8 mouse cellular contexts compared by ENCODE assay signal in the genomic region with DNA sequence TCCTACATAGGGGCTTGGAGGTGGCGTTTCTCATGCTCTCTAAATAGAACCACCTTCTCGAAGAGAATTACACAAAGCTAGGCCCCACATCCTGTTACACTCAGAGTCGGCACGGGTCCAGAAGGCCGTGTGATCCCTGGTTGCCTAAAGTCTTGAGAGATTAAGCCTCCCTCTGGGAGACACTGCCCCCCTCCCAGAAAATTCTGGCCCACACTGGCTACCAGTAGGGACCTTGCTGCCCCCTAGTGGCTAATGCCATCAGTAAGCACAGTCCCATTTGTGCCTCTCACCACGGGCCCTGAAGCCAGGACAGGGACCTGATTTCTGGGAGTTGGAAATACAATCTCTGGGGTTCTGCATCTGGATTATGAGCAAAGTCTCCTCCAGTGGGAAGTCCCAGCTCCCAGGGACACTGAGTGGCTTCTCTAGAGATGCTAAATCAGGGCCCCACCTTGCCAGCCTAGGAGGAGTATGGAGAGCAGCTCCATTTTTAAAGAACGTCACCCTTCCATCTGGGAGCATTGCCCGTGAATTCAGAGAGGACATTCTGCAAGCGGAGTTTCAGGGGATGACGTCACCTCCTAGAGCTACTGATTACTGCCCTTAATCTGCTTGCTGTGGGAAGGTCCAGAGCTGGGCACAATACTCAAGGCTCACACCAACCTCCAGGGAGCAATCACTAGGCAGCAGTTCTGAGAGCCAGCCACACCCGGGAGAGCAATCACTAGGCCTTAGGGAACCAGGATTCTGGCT.
DNase-seq lines count a peak whose midpoint lies in the region; ATAC-seq lines count a peak whose summit lies in the region.

No protein-coding gene starts in this region.

- WGBS in limb, embryonic 15.5 days, result 29% methylated on average over 11 of the region's 11 CpGs
- 23% methylated on average over 11 of the region's 11 CpGs for WGBS in midbrain, embryonic 16.5 days

- peaks cover 51% of the 10 kb centered on the region for H3K36me3 ChIP-seq in limb, embryonic 15.5 days
- no peaks in the 10 kb centered on the region for H3K36me3 ChIP-seq in midbrain, embryonic 16.5 days (ENCODE audit: control insufficient read depth, insufficient read depth, low read length)

- H3K4me3 ChIP-seq in limb, embryonic 15.5 days, result no peak overlapping the region
- H3K4me3 ChIP-seq in midbrain, embryonic 16.5 days (ENCODE audit: low read depth, low read length), result no peak overlapping the region

- no peak overlapping the region for H3K4me2 ChIP-seq in limb, embryonic 15.5 days
- H3K4me2 ChIP-seq in midbrain, embryonic 16.5 days (ENCODE audit: low read length), result peak overlapping the region; percentile 44

- ATAC-seq in limb, embryonic 15.5 days (ENCODE audit: insufficient number of reproducible peaks, low FRiP score, low TSS enrichment, low read depth), result 0 out of 2 replicates have a peak, but pooled peaks have one; percentile 5
- ATAC-seq in midbrain, embryonic 16.5 days, result 0 out of 2 replicates have a peak, but pooled peaks have one; percentile 16

- H3K4me1 ChIP-seq in limb, embryonic 15.5 days, result peaks cover 20% of the 10 kb centered on the region
- H3K4me1 ChIP-seq in midbrain, embryonic 16.5 days (ENCODE audit: control insufficient read depth, insufficient read depth, low read length), result peaks cover 22% of the 10 kb centered on the region

- peak overlapping the region; percentile 14; the same call in 1 of the 2 replicates for H3K27ac ChIP-seq in limb, embryonic 15.5 days
- peak overlapping the region; percentile 78; the same call in 1 of the 2 replicates for H3K27ac ChIP-seq in midbrain, embryonic 16.5 days (ENCODE audit: low read length)

- no peaks in the 10 kb centered on the region for H3K27me3 ChIP-seq in limb, embryonic 15.5 days
- H3K27me3 ChIP-seq in midbrain, embryonic 16.5 days (ENCODE audit: control insufficient read depth, insufficient read depth, low read depth, low read length), result no peaks in the 10 kb centered on the region

- DNase-seq in left cerebral cortex, adult 11 months (ENCODE audit: low spot score), result peak; percentile 63
- no peak for DNase-seq in left cerebral cortex, adult 8-10 months (ENCODE audit: low spot score in 2 of 2)
- DNase-seq in embryo, embryonic 10.5 days (ENCODE audit: low spot score), result peak; percentile 85
- peak; percentile 98 for DNase-seq in heart, adult 11 months
- DNase-seq in kidney, adult 11 months, result peak; percentile 73
- peak; percentile 49 to 65 for DNase-seq in spleen, postnatal 36 days (ENCODE audit: low spot score in 2 of 2)

- H3K9me3 ChIP-seq in limb, embryonic 15.5 days, result no peaks in the 10 kb centered on the region
- no peaks in the 10 kb centered on the region for H3K9me3 ChIP-seq in midbrain, embryonic 16.5 days (replicated peaks; ENCODE audit: control insufficient read depth, low read length, poor library complexity, severe bottlenecking)

- H3K9ac ChIP-seq in limb, embryonic 15.5 days, result no peak overlapping the region
- peak overlapping the region; percentile 43; the same call in 1 of the 2 replicates for H3K9ac ChIP-seq in midbrain, embryonic 16.5 days (ENCODE audit: low read depth, low read length)

Comparison
In these comparisons a context has a peak if more than half of its experiments do, and no peak if none do; other contexts are left out.
1. DNase-seq: peak in left cerebral cortex, adult 11 months (single experiment), embryo, embryonic 10.5 days (single experiment), heart, adult 11 months (single experiment), kidney, adult 11 months (single experiment) and spleen, postnatal 36 days (2 of 2); none in left cerebral cortex, adult 8-10 months (0 of 2).